Mouse (Mus musculus) yolk sac, embryonic 10.5 days (tissue): ENCODE results near the gene Btbd16.

Experiments
- DNase-seq: peaks from one replicate; pipeline ENCODE4 v3.0.0-alpha.2; 2017; ENCODE audit warnings: low spot score

The Btbd16 gene

DNA sequence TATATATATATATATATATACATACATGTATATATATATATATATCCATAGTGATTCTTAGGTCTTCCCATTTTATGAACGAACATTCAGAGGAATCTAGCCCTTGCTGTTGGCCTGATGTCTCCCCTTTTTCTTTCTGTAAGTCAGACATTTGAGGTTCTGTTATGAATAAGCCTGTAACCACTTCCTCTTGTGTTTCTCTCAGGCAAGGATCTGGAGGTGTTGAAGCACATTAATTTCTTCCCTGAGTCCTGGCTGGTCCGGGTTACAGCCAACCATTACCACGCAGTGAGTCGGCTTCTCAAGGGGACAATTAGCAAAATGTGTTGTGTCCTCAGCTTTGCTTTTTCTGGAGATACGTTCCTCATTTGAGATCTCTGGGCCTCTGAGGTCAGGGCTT, 44.9 kb downstream of the Btbd16 start:
- DNase-seq: no peak

DNA sequence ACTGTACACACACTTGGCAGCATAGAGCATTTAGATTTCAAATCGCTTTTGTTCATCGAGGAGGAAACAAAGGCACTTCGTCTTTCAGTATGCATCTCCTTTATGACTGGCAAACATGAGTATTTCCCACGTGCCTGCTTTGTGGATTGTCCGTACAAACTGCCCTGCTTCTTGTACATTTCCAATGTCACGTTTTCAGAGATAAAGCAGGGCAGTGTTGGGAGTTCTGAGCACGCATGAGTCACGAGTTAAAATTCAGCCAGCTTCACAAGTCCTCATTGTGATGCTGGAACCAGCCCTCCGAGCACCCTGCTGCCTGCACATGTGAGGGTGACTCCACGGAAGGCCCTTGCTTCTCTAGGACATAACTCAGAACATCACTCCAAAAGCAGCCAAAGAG, 45.8 kb downstream of the Btbd16 start:
- no peak for DNase-seq

DNA sequence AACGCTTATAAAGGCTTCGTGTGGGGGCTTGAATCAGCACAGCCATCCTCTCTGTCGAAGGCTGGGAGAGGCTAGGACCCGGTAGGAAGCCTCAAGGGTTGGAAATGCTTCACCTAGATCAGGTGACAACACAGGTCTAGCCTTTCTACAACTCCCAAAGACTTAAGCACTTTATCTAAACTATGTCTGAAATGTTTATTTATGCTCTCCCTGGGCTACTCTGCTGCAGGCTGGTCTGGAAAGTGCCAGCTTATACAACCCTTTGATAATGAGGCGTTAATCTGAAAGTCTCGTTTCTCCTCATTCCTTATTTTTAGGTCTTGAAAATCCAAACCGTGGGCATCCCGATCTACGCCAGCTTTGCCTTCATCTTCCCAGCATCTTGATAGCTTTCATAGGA, 50.1 kb downstream of the Btbd16 start:
- DNase-seq: no peak

DNA sequence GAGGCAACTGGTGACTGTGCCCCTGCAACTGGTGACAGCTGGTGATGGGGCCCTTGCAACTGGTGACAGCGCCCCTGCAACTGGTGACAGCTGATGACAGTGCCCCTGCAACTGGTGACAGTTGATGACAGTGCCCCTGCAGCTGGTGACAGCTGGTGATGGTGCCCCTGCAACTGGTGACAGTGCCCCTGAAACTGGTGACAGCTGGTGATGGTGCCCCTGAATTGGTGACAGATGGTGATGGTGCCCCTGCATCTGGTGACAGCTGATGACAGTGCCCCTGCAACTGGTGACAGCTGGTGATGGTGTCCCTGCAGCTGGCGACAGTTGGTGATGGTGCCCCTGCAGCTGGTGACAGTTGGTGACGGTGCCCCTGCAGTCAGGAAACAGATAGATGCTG, 52.5 kb downstream of the Btbd16 start:
- no peak for DNase-seq

DNA sequence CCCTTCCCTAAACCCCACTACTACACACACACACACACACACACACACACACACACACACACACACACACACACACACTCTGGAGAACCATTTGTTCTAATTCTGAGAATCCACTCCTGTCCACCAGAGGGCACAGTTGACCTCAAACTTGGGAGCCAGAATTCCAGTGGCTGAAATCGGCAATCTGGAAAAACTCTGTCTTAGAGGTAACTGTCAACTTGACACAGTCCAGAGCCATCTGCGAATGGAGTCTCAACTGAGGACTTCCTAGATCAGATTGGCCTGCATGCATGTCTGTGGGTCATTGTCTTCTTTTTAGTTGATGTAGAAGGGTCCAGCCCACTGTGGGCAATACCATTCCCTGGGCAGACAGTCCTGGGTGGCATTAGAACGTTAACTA, 53.6 kb downstream of the Btbd16 start:
- DNase-seq: peak; percentile 61

DNA sequence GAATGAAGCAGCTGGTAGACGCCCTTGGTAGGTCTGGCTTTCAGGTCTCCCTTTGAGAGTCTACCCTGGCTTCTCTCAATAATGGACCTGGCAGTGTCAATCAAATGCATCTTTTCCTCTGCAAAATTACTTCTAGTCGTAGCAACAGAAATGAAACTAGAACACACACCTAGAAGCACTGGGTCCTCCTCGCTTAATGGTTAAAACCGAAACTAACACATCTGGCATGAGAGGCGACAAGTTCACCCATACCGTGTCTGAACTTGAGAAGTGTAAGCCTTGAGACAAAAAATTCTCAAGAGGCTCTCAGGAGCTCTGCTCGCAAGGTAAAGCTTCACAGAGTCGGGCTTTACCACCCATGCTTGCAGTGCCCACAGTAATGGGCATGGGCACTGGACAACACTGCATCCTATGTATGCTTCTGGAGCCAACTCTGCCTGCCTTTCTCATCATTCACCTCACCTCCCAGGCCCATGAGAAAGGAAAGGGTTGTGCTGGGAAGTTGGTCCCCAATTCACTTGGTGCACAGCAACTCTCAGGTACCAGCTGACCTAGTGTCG, 54.1 kb downstream of the Btbd16 start:
- no peak for DNase-seq

DNA sequence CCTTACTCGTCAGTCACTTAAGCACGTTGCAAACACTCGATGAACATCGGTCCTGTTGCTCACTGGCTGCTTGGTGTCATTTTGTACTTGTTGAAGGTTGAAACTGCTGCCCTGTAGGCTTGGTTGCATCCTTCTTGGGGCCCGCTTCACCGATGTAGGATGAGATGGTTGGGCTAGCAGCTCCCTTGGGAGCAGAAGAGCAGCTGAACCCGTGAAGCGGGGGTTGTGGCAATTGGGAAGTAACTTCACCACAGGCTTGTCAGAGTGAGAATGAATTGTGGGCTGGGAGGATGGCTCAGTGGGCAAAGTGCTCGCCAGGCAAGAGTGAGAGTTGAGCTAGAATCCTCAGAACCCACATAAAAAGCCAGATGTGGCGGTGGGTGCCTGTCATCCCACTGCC, 54.6 kb downstream of the Btbd16 start:
- DNase-seq: no peak

DNA sequence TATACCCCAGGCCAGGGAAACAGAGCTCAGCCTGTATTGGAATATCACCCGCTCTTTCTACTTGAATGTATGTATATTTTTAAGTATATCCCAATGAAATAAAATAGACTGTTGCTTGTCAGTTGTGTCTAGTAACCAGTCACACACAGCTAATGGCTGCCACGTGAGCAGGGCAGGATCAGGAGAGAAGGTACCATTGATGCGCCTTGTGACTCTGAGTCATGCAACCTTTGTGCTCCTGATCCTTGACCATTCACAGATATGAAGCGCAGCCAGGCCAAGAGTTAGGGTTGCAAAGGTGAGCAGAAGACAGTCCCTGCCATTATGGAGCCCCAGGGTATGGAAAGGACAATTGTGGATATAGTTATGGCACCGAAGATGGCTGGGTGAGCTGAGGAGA, 57.7 kb downstream of the Btbd16 start:
- DNase-seq: peak; percentile 70

DNA sequence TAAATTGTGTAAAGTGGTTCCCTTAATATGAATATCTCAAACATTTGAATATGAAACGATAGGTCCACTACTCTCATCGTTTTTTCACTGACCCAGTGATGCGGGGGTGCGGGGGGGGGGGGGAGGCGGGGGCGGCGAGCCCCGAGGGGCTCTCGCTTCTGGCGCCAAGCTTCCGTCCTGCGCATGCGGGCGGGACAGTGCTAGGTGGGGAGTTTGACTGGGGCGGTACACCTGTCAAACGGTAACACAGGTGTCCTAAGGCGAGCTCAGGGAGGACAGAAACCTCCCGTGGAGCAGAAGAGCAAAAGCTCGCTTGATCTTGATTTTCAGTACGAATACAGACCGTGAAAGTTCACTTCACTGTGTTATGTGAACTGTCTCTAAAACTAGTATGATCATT, 60.4 kb downstream of the Btbd16 start:
- peak; percentile 99 for DNase-seq

DNA sequence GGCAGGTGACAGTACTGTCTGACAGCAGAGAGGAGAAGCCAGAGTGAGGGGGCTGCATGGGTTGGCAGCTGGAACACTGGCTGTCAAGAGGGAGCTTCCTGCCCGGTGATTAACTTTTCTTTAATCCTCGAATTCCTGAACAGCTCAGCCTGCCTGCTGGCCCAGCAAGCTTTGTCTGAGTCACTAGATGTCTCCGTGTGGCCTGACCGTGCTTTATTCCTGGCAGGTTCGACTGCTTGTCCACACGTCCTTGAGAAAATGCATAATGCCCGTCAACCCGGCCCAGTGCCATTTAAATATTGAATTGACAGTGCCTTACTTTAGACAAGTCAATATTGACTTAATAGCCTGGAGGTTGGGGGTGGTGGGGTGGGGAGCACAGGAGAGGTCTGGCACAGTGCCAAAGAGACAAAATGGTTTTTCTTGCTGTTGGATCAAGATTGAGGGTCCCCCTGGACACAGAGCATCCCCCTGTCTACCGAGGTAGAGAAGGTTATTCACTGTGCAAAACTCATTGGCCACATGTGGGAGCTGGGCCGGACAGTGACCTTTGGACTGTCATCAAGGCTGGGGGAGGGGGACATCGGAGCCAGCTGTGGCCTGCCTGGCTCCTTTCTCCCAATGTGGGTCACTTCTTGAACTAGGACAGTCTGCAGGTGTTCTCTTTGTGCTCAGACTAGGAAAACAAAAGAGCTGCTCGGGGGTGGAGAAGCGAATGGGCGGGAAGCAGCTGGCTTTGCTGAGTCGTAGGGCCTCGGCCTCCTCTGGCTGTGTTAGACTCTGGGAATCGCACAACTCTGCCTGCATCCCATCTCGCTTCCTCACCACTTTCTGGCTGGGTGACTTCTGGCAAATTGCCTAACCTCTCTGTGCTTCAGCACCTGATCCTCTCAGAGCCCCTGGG, 61.3 kb downstream of the Btbd16 start:
- peak; percentile 88 for DNase-seq

DNA sequence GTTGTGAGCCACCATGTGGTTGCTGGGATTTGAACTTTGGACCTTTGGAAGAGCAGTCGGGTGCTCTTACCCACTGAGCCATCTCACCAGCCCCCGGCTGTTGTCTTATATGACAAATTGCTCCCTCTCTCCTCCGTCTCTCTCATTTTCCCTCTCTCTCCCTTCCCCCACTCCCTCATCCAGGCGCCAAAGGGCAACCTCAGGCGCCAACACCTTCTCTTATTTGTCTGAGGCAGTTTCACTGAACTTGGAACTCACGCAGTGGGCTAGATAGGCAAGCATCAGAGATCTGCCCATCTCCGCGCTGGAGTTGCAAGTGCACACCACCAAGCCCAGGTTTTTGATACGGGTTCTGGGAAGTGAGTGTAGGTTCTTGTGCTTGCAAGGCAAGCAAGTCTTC, 62.2 kb downstream of the Btbd16 start:
- DNase-seq: peak; percentile 37

DNA sequence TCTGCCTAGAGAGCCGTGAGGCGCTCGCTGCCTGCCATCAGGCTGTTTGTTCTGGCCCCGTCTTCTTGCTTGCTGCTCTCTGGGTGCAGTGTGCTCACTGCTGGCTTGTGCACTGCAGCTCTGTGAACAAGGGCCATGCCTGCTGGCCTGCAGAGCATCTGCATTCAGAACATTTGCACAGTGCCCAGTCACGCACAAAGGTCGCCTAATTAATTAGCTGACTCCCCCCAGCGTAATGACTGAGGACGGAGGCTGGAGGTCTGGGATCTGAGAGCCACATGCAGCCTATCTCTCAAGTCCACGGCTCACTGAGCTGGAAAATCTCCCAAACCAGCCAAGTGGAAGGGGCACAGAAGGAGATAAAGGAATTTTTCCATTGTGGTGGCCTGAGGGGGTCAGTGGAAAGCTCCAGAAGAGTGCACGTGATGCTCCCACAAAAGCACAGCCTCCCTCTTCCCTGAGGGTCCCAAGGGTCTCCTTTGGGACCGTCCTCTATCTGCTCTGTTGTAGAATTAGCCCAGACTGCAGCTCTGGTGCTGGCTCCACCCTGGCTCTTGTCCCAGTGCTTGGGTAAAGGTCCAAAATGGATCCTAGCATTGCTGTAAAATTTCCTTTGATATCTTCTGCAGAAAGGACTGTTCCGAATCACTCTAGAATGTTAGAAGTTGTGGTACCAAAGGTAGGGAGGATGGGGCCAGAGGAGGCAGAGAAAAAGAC, 64.2 kb downstream of the Btbd16 start:
- DNase-seq: no peak

DNA sequence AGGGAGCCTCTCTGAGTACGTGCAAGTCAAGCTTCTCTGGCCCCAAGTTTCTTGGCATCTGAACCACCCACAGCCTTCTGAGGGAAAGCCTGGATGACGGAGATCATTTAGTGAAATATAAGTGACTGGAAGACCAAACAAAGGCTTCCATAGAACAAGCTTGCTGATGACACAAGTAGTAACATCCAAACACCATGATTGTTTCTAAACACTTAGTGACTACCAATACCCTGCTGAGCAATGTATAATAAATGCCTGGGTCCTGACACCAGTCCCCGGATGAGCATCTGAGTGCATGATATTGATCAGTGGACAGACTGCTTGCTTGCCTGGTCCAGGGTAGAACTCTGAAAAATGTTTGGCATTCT, 64.8 kb downstream of the Btbd16 start:
- no peak for DNase-seq

DNA sequence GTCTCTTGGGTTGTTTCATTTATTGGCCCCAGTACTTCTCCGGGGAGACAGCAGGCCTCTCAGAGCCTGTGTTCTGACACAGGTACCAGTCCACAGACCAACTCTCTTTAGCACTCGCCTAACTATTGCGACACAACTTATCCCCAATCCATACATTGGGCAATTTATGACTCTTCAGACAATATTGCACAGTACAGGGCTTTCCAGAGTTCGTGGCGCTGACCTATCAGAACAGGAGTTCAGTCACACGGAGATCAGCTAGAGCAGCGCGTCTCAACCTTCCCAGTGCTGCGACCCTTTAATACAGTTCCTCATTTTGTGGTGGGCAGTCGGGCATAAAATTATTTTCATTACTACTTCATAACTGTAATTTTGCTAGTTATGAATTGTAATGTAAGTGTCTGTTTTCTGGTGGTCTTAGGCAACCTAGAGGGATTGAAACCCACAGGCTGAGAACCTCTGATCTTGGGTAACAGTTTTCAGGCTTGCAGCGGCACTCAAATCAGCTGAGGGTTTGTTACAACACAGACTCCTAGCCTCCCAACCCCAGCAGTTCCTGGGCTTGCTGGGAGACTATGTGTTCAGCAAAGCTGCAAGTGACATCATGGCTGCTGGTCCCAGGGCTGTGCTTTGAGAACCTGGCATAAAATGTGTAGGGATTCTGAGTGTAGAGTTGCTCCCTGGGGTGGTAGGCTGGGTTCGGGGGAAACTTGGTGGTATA, 65.7 kb downstream of the Btbd16 start:
- no peak for DNase-seq

DNA sequence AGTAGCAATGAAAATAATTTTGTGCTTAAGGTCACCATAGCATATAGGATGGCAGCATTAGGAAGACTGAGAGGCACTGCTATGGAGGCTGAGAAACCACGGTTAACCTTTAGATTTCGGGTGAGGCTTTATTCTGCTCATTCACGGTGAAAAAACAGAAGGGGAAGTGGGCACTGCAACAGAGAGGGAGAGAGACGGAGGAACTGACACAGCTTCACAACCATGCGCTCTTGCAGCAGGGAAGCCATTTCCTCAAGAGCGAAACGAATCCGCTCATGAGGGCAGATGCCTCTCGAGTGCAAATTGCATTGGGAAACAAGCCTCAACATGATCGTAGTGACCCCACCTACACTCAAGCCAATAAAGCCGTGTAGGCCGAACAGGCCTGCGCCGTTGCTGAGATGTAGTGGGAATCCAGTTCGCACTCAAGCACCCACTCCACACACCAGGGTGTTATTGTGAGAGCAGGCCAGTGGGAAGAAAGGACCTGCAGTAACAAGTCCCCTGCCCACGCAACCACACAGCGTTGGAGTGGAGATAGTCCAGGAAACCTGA, 73.4 kb downstream of the Btbd16 start:
- no peak for DNase-seq

DNA sequence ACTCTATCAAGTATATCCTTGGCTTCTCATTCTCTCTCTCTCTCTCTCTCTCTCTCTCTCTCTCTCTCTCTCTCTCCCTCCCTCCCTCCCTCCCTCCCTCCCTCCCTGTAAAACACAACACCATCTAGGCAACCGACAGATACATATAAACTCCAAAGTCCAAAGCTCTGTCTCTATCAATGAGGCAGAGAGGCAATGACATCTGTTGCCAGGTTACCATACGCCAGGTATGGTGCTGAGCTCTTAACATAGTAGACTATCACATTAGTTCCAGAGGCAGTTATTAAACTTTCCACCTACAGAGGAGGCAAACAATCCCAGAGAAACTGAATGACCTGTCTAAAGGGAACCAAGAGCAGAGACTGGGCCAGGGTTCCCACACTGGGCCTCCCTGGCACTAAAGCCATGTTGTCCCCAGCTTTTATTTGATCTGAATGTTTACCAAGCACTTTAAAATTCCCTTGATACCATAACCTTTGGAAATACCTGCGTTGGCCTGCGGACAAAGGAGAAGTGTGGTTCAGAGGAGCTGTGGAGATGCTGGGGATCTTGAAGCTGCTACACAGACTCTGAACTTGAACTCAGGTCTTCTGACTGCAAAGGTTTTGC, 80.9 kb downstream of the Btbd16 start:
- no peak for DNase-seq

DNA sequence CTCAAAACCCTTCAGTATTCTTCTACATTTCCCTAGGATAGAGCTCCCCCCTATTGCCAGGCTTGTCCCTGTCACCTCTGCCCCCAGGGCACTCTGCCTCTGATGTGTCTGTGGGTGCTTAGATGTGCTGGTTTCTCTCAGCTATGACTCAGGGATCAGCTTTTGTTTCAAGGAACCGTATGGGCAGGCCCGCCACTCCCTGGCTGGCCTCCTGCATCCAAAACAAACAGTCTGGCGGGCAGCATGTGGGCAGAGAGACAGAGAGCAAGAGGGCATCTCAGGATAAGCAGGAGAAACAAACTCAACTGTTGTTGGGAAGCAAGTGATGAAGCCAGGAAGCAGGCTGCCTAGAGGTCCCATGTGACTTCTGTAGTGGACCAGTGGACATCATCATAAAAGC, 81.8 kb downstream of the Btbd16 start:
- DNase-seq: no peak

DNA sequence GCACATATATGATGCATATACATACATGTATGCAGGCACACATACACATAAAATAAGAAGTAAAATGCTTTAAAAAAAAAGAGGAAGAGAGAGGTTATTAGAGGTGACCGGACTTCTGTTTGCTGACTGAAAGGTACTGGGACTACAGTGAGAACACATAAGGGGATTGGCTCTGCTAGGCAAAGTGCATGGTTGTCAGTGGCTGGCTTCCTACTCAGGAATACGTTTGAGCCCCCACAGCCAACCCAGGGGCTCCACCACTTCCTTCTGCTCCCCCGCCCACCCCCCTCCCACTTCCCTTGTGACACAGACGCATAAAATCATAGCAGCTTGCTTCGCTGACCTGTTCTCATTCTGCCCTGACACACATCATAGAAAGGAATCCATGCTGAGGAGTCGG, 84.1 kb downstream of the Btbd16 start:
- DNase-seq: no peak

DNA sequence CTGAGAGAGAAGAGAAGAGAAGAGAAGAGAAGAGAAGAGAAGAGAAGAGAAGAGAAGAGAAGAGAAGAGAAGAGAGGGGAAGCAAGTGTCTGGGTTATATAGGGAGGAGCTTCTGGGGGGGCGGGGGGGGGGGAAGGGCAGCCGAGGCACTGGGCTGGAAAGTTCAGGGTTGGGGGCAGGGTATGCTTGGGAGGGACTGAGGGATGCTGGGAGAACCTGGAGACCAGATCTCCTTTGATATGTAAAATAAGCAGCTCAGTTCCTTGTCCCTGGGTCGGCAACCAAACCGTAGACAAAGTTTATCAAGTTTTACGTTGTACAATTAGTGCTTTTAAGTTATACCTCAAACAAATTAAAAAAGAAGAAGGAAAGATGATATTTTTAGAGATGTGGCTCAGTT, 86.1 kb downstream of the Btbd16 start:
- DNase-seq: no peak

DNA sequence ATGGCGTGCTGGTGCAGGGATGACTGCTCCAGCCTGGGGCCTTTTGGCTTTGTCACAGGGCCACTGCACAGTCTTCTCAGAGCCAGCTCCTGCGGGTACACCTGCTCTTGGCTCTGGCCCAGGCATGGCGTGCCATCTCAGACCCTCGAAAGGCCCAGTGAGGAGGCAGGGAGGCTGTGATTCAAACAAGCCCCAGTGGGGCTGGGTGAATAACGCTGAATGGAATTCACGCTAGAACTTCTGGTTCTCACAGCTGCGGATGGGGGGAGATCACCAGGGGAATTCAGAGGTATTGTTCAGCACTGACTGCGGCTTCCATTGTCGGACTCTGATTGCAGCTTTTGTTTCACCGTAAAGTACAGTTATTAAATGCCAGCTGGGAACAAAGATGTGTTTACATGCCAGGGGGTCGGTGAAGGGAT, 86.9 kb downstream of the Btbd16 start:
- DNase-seq: no peak

DNA sequence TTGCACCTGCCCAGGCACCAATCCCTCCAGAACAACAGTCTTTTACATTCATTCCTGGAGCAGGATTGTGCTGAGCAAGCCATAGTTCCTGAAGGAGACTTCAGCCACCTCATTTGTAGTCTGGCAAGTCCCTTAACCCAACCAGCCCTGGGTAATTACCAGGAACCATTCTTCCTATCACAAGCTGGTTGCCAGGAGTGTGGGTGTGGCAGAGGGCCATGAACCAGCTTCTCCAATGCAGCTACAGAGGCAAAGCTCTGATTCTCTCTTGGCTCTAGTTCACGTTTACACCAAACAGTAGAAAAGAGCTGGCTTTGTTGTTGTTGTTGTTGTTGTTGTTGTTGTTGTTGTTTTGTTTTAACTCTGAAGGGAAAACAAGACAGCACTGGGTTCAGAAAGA, 88.6 kb downstream of the Btbd16 start:
- no peak for DNase-seq

DNA sequence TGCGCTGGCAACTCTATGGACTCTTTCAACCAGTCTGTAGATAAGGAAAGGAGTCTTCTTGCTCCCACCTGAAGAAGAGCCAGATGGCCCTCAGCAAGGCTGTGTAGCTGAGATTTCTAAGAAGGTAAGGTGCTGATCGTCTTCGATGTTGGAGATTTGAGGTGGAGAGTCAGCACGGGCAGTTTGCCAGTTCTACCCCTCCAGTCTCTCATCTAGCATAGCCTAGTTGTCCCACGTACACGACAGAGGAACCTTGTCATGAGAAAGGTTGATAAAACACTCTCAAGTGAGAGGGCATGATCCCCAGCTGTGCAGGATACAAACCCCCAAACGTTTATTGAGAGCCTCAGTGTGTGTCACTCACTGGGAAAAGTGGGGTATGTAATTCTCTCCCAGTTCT, 90.8 kb downstream of the Btbd16 start:
- DNase-seq: no peak
